Mouse (Mus musculus) neural tube, embryonic 15.5 days (tissue): ENCODE measurements around the gene Acap2. TPM values are rescaled to one million over a fixed set of nuclear protein-coding genes. Genes with fewer than 3 reads are reported as not detected.

Source experiments
- ATAC-seq: fragments of 200-750 bp; cut with Nextera tagmentation; 2 replicates; pipeline ENCODE4 v1.8.0; 2017; ENCODE audit warnings: mild to moderate bottlenecking, moderate TSS enrichment, moderate library complexity; ENCODE audit not compliant: low FRiP score
- H3K27ac ChIP-seq: fragments of 300-500 bp; sonication (generic); replicated peaks from 2 replicates; pipeline ENCODE4 v1.5.1; 2015; ENCODE audit warnings: mild to moderate bottlenecking, inconsistent platforms
- H3K27me3 ChIP-seq: fragments of 300-500 bp; sonication (generic); replicated peaks from 2 replicates; pipeline ENCODE4 v1.6.1; 2015; ENCODE audit warnings: inconsistent platforms
- H3K36me3 ChIP-seq: fragments of 300-500 bp; sonication (generic); 2 replicates; pipeline ENCODE4 v1.6.1; 2015; ENCODE audit warnings: inconsistent platforms
- H3K4me1 ChIP-seq: fragments of 300-500 bp; sonication (generic); 2 replicates; pipeline ENCODE4 v1.6.1; 2015; ENCODE audit warnings: inconsistent platforms
- H3K4me2 ChIP-seq: fragments of 300-500 bp; sonication (generic); 2 replicates; pipeline ENCODE4 v1.6.1; 2015; ENCODE audit warnings: inconsistent platforms, mild to moderate bottlenecking, moderate library complexity
- H3K4me3 ChIP-seq: fragments of 300-500 bp; sonication (generic); replicated peaks from 2 replicates; pipeline ENCODE4 v1.5.1; 2015; ENCODE audit warnings: mild to moderate bottlenecking, inconsistent platforms
- H3K9ac ChIP-seq: fragments of 300-500 bp; sonication (generic); replicated peaks from 2 replicates; pipeline ENCODE4 v1.6.1; 2015; ENCODE audit warnings: mild to moderate bottlenecking, inconsistent platforms
- H3K9me3 ChIP-seq: fragments of 300-500 bp; sonication (generic); replicated peaks from 2 replicates; pipeline ENCODE4 v1.6.1; 2016; ENCODE audit warnings: inconsistent platforms
- WGBS: fragments of 180-500 bp; shearing (Covaris S2); methylation state at CpG from one replicate; pipeline ENCODE4 v1.1.7; 2015; ENCODE audit warnings: mixed read lengths; 5-methylcytosine and 5-hydroxymethylcytosine counted together
- polyA plus RNA-seq: library from polyadenylated mRNA; unstranded; fragments of >200 nt; fragmentation: Nextera tagmentation; extraction: Ambion mirVana; gene quantifications from 2 replicates; pipeline ENCODE4 v1.2.1, GENCODE M21; 2015

Gene Acap2
- polyA plus RNA-seq, 1 experiment from 2014 or later: 10.4 TPM

- no peak overlapping the region for H3K4me3 ChIP-seq
- WGBS: 59% methylated on average over 4 of the region's 4 CpGs
- ATAC-seq: no peak
- H3K4me2 ChIP-seq: no peak overlapping the region
- H3K4me1 ChIP-seq: peaks cover 15% of the 10 kb centered on the region
- H3K36me3 ChIP-seq: no peaks in the 10 kb centered on the region
- H3K27ac ChIP-seq: no peak overlapping the region
- no peaks in the 10 kb centered on the region for H3K9me3 ChIP-seq
- no peaks in the 10 kb centered on the region for H3K27me3 ChIP-seq
- H3K9ac ChIP-seq: no peak overlapping the region
Observed at GRCm38 (mm10) chr16:31165907-31166306, 35.1 kb downstream of the Acap2 start.

GRCm38 (mm10) chr16:31165467-31165866 is 35.6 kb downstream of the Acap2 start:
- Histone ChIP-seq H3K9ac (no peak overlapping the region), H3K36me3 (no peaks in the 10 kb centered on the region), H3K27ac (no peak overlapping the region; the same call in 1 of the 2 replicates), H3K9me3 (no peaks in the 10 kb centered on the region), H3K27me3 (no peaks in the 10 kb centered on the region), H3K4me1 (peaks cover 15% of the 10 kb centered on the region), H3K4me2 (no peak overlapping the region), H3K4me3 (no peak overlapping the region)
- ATAC-seq: no peak
- WGBS: 43% methylated on average over 4 of the region's 4 CpGs

DNA sequence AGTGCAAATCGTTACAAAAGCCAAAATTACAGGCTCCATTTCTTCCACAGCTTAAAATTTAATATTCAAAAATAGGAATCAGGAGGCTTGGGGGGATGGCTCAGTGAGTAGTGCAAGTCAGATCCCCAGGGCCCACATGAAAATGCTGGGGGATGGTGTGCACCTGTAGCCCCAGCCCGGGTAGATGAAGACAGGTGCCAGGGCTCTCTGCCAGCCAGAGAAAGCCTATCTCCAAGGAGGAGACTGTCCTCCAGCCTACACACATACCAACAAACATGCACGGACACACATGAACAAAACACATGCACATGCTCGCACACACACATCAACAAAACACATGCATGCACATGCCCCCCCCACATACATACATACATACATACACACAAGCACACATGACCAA is 36.9 kb downstream of the Acap2 start:
- WGBS: 87% methylated on average over 4 of the region's 4 CpGs

GRCm38 (mm10) chr16:31160486-31160885 is 40.6 kb downstream of the Acap2 start:
- Histone ChIP-seq H3K4me2 (no peak overlapping the region), H3K4me1 (peaks cover 1% of the 10 kb centered on the region; the same call in 1 of the 2 replicates), H3K9ac (no peak overlapping the region), H3K27ac (no peak overlapping the region), H3K27me3 (no peaks in the 10 kb centered on the region), H3K36me3 (peaks cover 25% of the 10 kb centered on the region), H3K4me3 (no peak overlapping the region), H3K9me3 (peaks cover 17% of the 10 kb centered on the region)
- 66% methylated on average over 6 of the region's 6 CpGs for WGBS
- no peak for ATAC-seq

More for the DNA sequence above, 36.9 kb downstream of the Acap2 start:
- Histone ChIP-seq H3K27ac (no peak overlapping the region), H3K4me2 (no peak overlapping the region), H3K36me3 (no peaks in the 10 kb centered on the region), H3K9me3 (no peaks in the 10 kb centered on the region), H3K27me3 (no peaks in the 10 kb centered on the region), H3K4me1 (peaks cover 15% of the 10 kb centered on the region), H3K9ac (no peak overlapping the region), H3K4me3 (no peak overlapping the region)
- no peak for ATAC-seq

DNA sequence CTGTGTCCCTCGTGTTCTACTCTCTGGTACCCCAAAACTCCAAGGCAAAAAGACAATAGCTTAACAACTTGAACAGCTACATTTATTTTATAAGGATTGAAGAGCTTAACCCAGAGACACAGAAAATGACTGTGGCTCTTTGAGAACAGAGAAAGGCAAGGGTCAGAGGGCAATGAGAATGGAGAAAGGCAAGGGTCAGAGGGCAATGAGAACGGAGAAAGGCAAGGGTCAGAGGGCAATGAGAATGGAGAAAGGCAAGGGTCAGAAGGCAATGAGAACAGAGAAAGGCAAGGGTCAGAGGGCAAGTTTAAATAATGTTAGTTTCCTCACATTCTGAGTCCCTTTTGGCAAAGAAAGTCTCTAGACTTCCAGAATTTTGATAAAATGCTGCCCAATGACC is 41.6 kb downstream of the Acap2 start:
- H3K4me1 ChIP-seq: no peaks in the 10 kb centered on the region
- H3K4me2 ChIP-seq: no peak overlapping the region
- no peak overlapping the region for H3K9ac ChIP-seq
- WGBS: 14% methylated on average over 2 of the region's 2 CpGs
- H3K27me3 ChIP-seq: no peaks in the 10 kb centered on the region
- no peak overlapping the region for H3K4me3 ChIP-seq
- H3K9me3 ChIP-seq: peaks cover 19% of the 10 kb centered on the region
- no peak overlapping the region for H3K27ac ChIP-seq
- no peak for ATAC-seq
- peaks cover 34% of the 10 kb centered on the region for H3K36me3 ChIP-seq

GRCm38 (mm10) chr16:31149841-31150240 is 51.2 kb downstream of the Acap2 start:
- Histone ChIP-seq H3K36me3 (peaks cover 22% of the 10 kb centered on the region), H3K4me2 (no peak overlapping the region), H3K4me1 (no peaks in the 10 kb centered on the region), H3K4me3 (no peak overlapping the region), H3K27me3 (no peaks in the 10 kb centered on the region), H3K9ac (no peak overlapping the region), H3K9me3 (no peaks in the 10 kb centered on the region), H3K27ac (no peak overlapping the region)
- ATAC-seq: no peak
- WGBS: 95% methylated on average over 4 of the region's 4 CpGs

DNA sequence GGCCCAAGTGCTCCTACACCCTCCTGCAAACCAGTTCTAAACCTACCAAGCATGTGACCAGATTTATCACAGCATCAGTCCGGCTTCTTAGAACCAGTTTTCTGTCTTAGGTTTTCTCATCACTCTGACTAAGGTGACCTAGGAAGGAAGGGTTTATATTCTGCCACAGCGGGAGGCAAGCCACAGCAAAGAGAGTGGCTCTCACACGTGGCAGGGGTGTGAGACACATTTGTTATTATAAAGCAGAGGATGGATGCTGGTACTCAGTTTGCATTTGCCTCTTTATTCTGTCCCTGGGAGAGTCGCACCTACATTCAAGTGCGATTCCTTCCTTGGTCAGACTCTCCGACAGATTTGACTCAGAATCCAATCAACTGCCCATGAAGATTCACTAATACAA is 52.2 kb downstream of the Acap2 start:
- H3K4me1 ChIP-seq: no peaks in the 10 kb centered on the region
- no peaks in the 10 kb centered on the region for H3K27me3 ChIP-seq
- H3K4me2 ChIP-seq: no peak overlapping the region
- peaks cover 14% of the 10 kb centered on the region for H3K36me3 ChIP-seq
- H3K27ac ChIP-seq: no peak overlapping the region
- WGBS: 86% methylated on average over 6 of the region's 6 CpGs
- no peak overlapping the region for H3K4me3 ChIP-seq
- no peaks in the 10 kb centered on the region for H3K9me3 ChIP-seq
- no peak overlapping the region for H3K9ac ChIP-seq
- ATAC-seq: no peak

DNA sequence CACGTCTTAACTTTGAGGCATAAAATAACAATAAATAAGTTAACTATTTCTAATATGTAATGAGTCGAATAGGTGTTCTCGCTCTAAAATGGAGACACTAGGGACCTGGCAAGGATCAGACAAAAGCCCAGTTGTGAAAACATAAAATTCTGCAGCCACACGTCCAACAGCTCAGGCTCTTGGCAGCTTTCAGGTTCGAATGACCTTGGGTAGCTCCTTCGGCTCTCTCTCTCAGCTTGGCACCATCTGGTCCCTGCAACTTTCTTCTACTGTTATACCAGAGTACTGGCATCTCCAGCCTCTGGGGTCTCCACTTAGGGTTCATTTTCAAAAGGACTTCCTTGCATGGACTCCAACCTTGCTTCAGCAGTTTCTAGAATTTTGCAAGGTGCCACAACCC is 53.3 kb downstream of the Acap2 start:
- no peaks in the 10 kb centered on the region for H3K27me3 ChIP-seq
- peaks cover 9% of the 10 kb centered on the region for H3K36me3 ChIP-seq
- H3K9me3 ChIP-seq: no peaks in the 10 kb centered on the region
- 92% methylated on average over 6 of the region's 6 CpGs for WGBS
- ATAC-seq: no peak
- no peaks in the 10 kb centered on the region for H3K4me1 ChIP-seq
- no peak overlapping the region for H3K9ac ChIP-seq
- H3K4me3 ChIP-seq: no peak overlapping the region
- no peak overlapping the region for H3K27ac ChIP-seq
- no peak overlapping the region for H3K4me2 ChIP-seq

GRCm38 (mm10) chr16:31141916-31142315 is 59.1 kb downstream of the Acap2 start:
- H3K9me3 ChIP-seq: no peaks in the 10 kb centered on the region
- no peak overlapping the region for H3K27ac ChIP-seq
- H3K9ac ChIP-seq: no peak overlapping the region
- H3K27me3 ChIP-seq: no peaks in the 10 kb centered on the region
- WGBS: 55% methylated on average over 6 of the region's 6 CpGs
- H3K4me3 ChIP-seq: no peak overlapping the region
- 0 out of 2 replicates have a peak, but pooled peaks cover 5% of the 10 kb centered on the region for H3K36me3 ChIP-seq
- H3K4me2 ChIP-seq: no peak overlapping the region
- ATAC-seq: no peak
- H3K4me1 ChIP-seq: no peaks in the 10 kb centered on the region

- Histone ChIP-seq H3K4me1 (no peaks in the 10 kb centered on the region), H3K4me3 (no peak overlapping the region), H3K4me2 (no peak overlapping the region), H3K27me3 (no peaks in the 10 kb centered on the region), H3K36me3 (peaks cover 11% of the 10 kb centered on the region; the same call in 1 of the 2 replicates), H3K9ac (no peak overlapping the region), H3K27ac (no peak overlapping the region), H3K9me3 (no peaks in the 10 kb centered on the region)
- WGBS: 71% methylated on average over 13 of the region's 13 CpGs
- ATAC-seq: no peak
Observed at GRCm38 (mm10) chr16:31136616-31137253, 64.3 kb downstream of the Acap2 start.

DNA sequence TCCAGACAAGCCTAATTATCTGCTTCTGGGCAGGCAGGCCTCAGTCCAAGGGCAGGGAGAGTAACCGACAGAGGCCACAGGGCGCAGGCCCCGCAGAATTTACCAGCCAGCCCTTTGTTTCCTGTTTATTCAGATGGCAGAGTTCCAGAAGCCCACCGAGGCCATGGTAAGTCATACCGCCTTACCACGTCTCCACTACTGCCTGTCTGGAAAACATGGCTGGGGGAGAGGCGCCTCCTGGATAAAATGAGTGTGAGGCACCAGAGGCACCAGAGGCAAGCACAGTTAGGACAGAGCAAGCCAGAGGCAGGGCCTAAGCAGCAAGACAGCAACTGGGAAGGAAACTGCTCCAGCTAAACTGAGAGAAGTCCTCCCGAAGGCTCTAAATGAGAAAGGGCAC is 65.5 kb downstream of the Acap2 start:
- 59% methylated on average over 8 of the region's 8 CpGs for WGBS
- H3K4me1 ChIP-seq: no peaks in the 10 kb centered on the region
- ATAC-seq: no peak
- H3K36me3 ChIP-seq: peaks cover 19% of the 10 kb centered on the region
- no peaks in the 10 kb centered on the region for H3K27me3 ChIP-seq
- H3K9me3 ChIP-seq: no peaks in the 10 kb centered on the region
- no peak overlapping the region for H3K4me2 ChIP-seq
- H3K27ac ChIP-seq: no peak overlapping the region
- no peak overlapping the region for H3K4me3 ChIP-seq
- H3K9ac ChIP-seq: no peak overlapping the region

- no peak overlapping the region for H3K4me3 ChIP-seq
- WGBS: 76% methylated on average over 5 of the region's 5 CpGs
- ATAC-seq: no peak
Observed at GRCm38 (mm10) chr16:31131531-31131930, 69.5 kb downstream of the Acap2 start.

More at GRCm38 (mm10) chr16:31131531-31131930, 69.5 kb downstream of the Acap2 start:
- no peak overlapping the region for H3K9ac ChIP-seq
- H3K9me3 ChIP-seq: no peaks in the 10 kb centered on the region
- no peak overlapping the region for H3K4me2 ChIP-seq
- no peak overlapping the region for H3K27ac ChIP-seq
- no peaks in the 10 kb centered on the region for H3K27me3 ChIP-seq
- H3K4me1 ChIP-seq: no peaks in the 10 kb centered on the region
- H3K36me3 ChIP-seq: peaks cover 24% of the 10 kb centered on the region
